Mouse (Mus musculus): ENCODE results near the gene Exoc2. TPM values are rescaled to one million over a fixed set of nuclear protein-coding genes. Genes with fewer than 3 reads are reported as not detected.

The Exoc2 gene
- polyA plus RNA-seq, 1 experiment from 2014 or later = 44.5 TPM

- no peak overlapping the region for H3K27ac ChIP-seq (replicated peaks)
- H3K36me3 ChIP-seq = peaks cover 15% of the 10 kb centered on the region
- no peaks in the 10 kb centered on the region for H3K4me1 ChIP-seq
- no peaks in the 10 kb centered on the region for H3K27me3 ChIP-seq (replicated peaks)
- no peak overlapping the region for H3K9ac ChIP-seq (replicated peaks)
- no peak for ATAC-seq (ENCODE audit: low FRiP score)
- H3K4me3 ChIP-seq (replicated peaks) = no peak overlapping the region
- no peak overlapping the region for H3K4me2 ChIP-seq
- H3K9me3 ChIP-seq (replicated peaks) = no peaks in the 10 kb centered on the region
- 89% methylated on average over 4 of the region's 4 CpGs for WGBS
These were observed 52.0 kb downstream of the Exoc2 start for GRCm38 (mm10) chr13:30921914-30922313.

GRCm38 (mm10) chr13:30913757-30914156 lies 60.1 kb downstream of the Exoc2 start:
- no peak for ATAC-seq (ENCODE audit: low FRiP score)
- peaks cover 4% of the 10 kb centered on the region for H3K4me1 ChIP-seq
- H3K9me3 ChIP-seq (replicated peaks) = no peaks in the 10 kb centered on the region
- H3K4me3 ChIP-seq (replicated peaks) = no peak overlapping the region
- H3K27me3 ChIP-seq (replicated peaks) = no peaks in the 10 kb centered on the region
- no peak overlapping the region for H3K27ac ChIP-seq (replicated peaks)
- no peaks in the 10 kb centered on the region for H3K36me3 ChIP-seq
- H3K4me2 ChIP-seq = no peak overlapping the region
- H3K9ac ChIP-seq (replicated peaks) = no peak overlapping the region

- no peak overlapping the region for H3K4me3 ChIP-seq (replicated peaks)
- H3K4me1 ChIP-seq = peaks cover 4% of the 10 kb centered on the region
- H3K4me2 ChIP-seq = no peak overlapping the region
- WGBS = 39% methylated on average over 4 of the region's 4 CpGs
- no peaks in the 10 kb centered on the region for H3K36me3 ChIP-seq
- H3K27me3 ChIP-seq (replicated peaks) = no peaks in the 10 kb centered on the region
- H3K9ac ChIP-seq (replicated peaks) = no peak overlapping the region
- H3K9me3 ChIP-seq (replicated peaks) = no peaks in the 10 kb centered on the region
- ATAC-seq (ENCODE audit: low FRiP score) = no peak
- H3K27ac ChIP-seq (replicated peaks) = peak overlapping the region; percentile 37; the same call in 1 of the 2 replicates
These were observed 60.9 kb downstream of the Exoc2 start for GRCm38 (mm10) chr13:30913028-30913427.

GRCm38 (mm10) chr13:30911931-30912625 lies 61.8 kb downstream of the Exoc2 start:
- peaks cover 4% of the 10 kb centered on the region for H3K4me1 ChIP-seq
- H3K4me3 ChIP-seq (replicated peaks) = no peak overlapping the region
- no peak for ATAC-seq (ENCODE audit: low FRiP score)
- H3K36me3 ChIP-seq = no peaks in the 10 kb centered on the region
- H3K27ac ChIP-seq (replicated peaks) = no peak overlapping the region
- no peak overlapping the region for H3K9ac ChIP-seq (replicated peaks)
- WGBS = 67% methylated on average over 5 of the region's 5 CpGs
- H3K27me3 ChIP-seq (replicated peaks) = no peaks in the 10 kb centered on the region
- no peaks in the 10 kb centered on the region for H3K9me3 ChIP-seq (replicated peaks)
- no peak overlapping the region for H3K4me2 ChIP-seq

- no peak overlapping the region for H3K27ac ChIP-seq (replicated peaks)
- 78% methylated on average over 5 of the region's 5 CpGs for WGBS
- H3K27me3 ChIP-seq (replicated peaks) = no peaks in the 10 kb centered on the region
- no peak overlapping the region for H3K4me3 ChIP-seq (replicated peaks)
- H3K36me3 ChIP-seq = 0 out of 2 replicates have a peak, but pooled peaks cover 4% of the 10 kb centered on the region
- H3K4me2 ChIP-seq = no peak overlapping the region
- no peak overlapping the region for H3K9ac ChIP-seq (replicated peaks)
- no peak for ATAC-seq (ENCODE audit: low FRiP score)
- no peaks in the 10 kb centered on the region for H3K9me3 ChIP-seq (replicated peaks)
- H3K4me1 ChIP-seq = peaks cover 4% of the 10 kb centered on the region
These were observed 63.0 kb downstream of the Exoc2 start for GRCm38 (mm10) chr13:30910889-30911288.

- no peak overlapping the region for H3K9ac ChIP-seq (replicated peaks)
- ATAC-seq (ENCODE audit: low FRiP score) = no peak
- no peaks in the 10 kb centered on the region for H3K4me1 ChIP-seq
- H3K4me2 ChIP-seq = no peak overlapping the region
- no peaks in the 10 kb centered on the region for H3K9me3 ChIP-seq (replicated peaks)
- H3K27me3 ChIP-seq (replicated peaks) = no peaks in the 10 kb centered on the region
- WGBS = 51% methylated on average over 2 of the region's 2 CpGs
- no peak overlapping the region for H3K27ac ChIP-seq (replicated peaks)
- H3K4me3 ChIP-seq (replicated peaks) = no peak overlapping the region
- H3K36me3 ChIP-seq = peaks cover 19% of the 10 kb centered on the region
These were observed 71.6 kb downstream of the Exoc2 start for GRCm38 (mm10) chr13:30902286-30902685.

GRCm38 (mm10) chr13:30901387-30902041 lies 72.4 kb downstream of the Exoc2 start:
- Histone ChIP-seq H3K4me3 (replicated peaks) (no peak overlapping the region), H3K27me3 (replicated peaks) (no peaks in the 10 kb centered on the region), H3K9ac (replicated peaks) (no peak overlapping the region), H3K4me2 (no peak overlapping the region), H3K4me1 (no peaks in the 10 kb centered on the region), H3K9me3 (replicated peaks) (no peaks in the 10 kb centered on the region), H3K27ac (replicated peaks) (no peak overlapping the region), H3K36me3 (peaks cover 19% of the 10 kb centered on the region)
- 0 out of 2 replicates have a peak, but pooled peaks have one; percentile 53 for ATAC-seq (ENCODE audit: low FRiP score)
- 93% methylated on average over 7 of the region's 7 CpGs for WGBS

GRCm38 (mm10) chr13:30894015-30894634 lies 79.8 kb downstream of the Exoc2 start:
- 62% methylated on average over 6 of the region's 6 CpGs for WGBS
- Histone ChIP-seq H3K4me3 (replicated peaks) (no peak overlapping the region), H3K9me3 (replicated peaks) (no peaks in the 10 kb centered on the region), H3K4me2 (no peak overlapping the region), H3K9ac (replicated peaks) (no peak overlapping the region), H3K4me1 (no peaks in the 10 kb centered on the region), H3K27ac (replicated peaks) (no peak overlapping the region), H3K36me3 (peaks cover 6% of the 10 kb centered on the region), H3K27me3 (replicated peaks) (no peaks in the 10 kb centered on the region)
- no peak for ATAC-seq (ENCODE audit: low FRiP score)

GRCm38 (mm10) chr13:30892315-30892714 lies 81.6 kb downstream of the Exoc2 start:
- no peaks in the 10 kb centered on the region for H3K9me3 ChIP-seq (replicated peaks)
- H3K4me3 ChIP-seq (replicated peaks) = no peak overlapping the region
- H3K27me3 ChIP-seq (replicated peaks) = no peaks in the 10 kb centered on the region
- H3K4me1 ChIP-seq = no peaks in the 10 kb centered on the region
- no peak overlapping the region for H3K9ac ChIP-seq (replicated peaks)
- peaks cover 3% of the 10 kb centered on the region; the same call in 1 of the 2 replicates for H3K36me3 ChIP-seq
- no peak overlapping the region for H3K4me2 ChIP-seq
- 58% methylated on average over 4 of the region's 4 CpGs for WGBS
- no peak for ATAC-seq (ENCODE audit: low FRiP score)
- H3K27ac ChIP-seq (replicated peaks) = no peak overlapping the region

GRCm38 (mm10) chr13:30891223-30891622 lies 82.7 kb downstream of the Exoc2 start:
- Histone ChIP-seq H3K4me2 (no peak overlapping the region), H3K4me3 (replicated peaks) (no peak overlapping the region), H3K36me3 (peaks cover 2% of the 10 kb centered on the region; the same call in 1 of the 2 replicates), H3K27ac (replicated peaks) (no peak overlapping the region), H3K9ac (replicated peaks) (no peak overlapping the region), H3K4me1 (no peaks in the 10 kb centered on the region), H3K27me3 (replicated peaks) (no peaks in the 10 kb centered on the region), H3K9me3 (replicated peaks) (no peaks in the 10 kb centered on the region)
- no peak for ATAC-seq (ENCODE audit: low FRiP score)
- 76% methylated on average over 5 of the region's 5 CpGs for WGBS

- H3K4me2 ChIP-seq = no peak overlapping the region
- H3K9me3 ChIP-seq (replicated peaks) = no peaks in the 10 kb centered on the region
- 7% methylated on average over 3 of the region's 3 CpGs for whole genome bisulfite sequencing
- no peak overlapping the region for H3K4me3 ChIP-seq (replicated peaks)
- no peaks in the 10 kb centered on the region for H3K27me3 ChIP-seq (replicated peaks)
- H3K9ac ChIP-seq (replicated peaks) = no peak overlapping the region
- ATAC-seq (ENCODE audit: low FRiP score) = peak; percentile 55
- peaks cover 5% of the 10 kb centered on the region for H3K36me3 ChIP-seq
- no peaks in the 10 kb centered on the region for H3K4me1 ChIP-seq
- H3K27ac ChIP-seq (replicated peaks) = no peak overlapping the region
These were observed 85.4 kb downstream of the Exoc2 start for GRCm38 (mm10) chr13:30888480-30888879.

GRCm38 (mm10) chr13:30880310-30880709 lies 93.6 kb downstream of the Exoc2 start:
- no peaks in the 10 kb centered on the region for H3K4me1 ChIP-seq
- H3K27ac ChIP-seq (replicated peaks) = no peak overlapping the region
- no peaks in the 10 kb centered on the region for H3K9me3 ChIP-seq (replicated peaks)
- no peak overlapping the region for H3K4me2 ChIP-seq
- H3K9ac ChIP-seq (replicated peaks) = no peak overlapping the region
- WGBS = 86% methylated on average over 5 of the region's 5 CpGs
- H3K4me3 ChIP-seq (replicated peaks) = no peak overlapping the region
- H3K36me3 ChIP-seq = peaks cover 22% of the 10 kb centered on the region
- no peaks in the 10 kb centered on the region for H3K27me3 ChIP-seq (replicated peaks)
- no peak for ATAC-seq (ENCODE audit: low FRiP score)
